Mouse (Mus musculus): ENCODE results near the gene Fbxo8.

DNA sequence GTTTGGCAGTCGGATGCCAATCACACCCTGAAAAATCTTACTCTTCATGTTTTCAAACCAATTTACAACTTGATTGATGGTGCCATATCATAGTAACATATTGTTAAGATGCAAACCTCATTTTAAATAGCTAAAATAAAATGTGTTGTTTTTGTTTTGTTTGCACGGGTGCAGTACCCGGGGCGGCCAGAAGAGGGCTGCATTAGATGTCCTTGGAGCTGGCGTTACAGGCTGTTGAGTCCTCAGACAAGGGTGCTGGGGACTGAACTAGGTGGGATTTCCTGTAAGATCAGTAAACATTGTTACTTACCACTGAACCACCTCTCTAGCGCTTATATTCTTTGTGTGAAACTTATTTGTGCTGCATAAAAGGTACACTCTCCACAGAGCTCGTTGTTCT, 65.4 kb downstream of the Fbxo8 start:
- TF ChIP-seq CTCF (IDR thresholded peaks at IDR 0.05; ENCODE audit: borderline replicate concordance, insufficient read depth, low read depth, low read length) (peak; percentile 58; the same call in 1 of the 2 replicates), POLR2A (IDR thresholded peaks at IDR 0.05; ENCODE audit: borderline replicate concordance, insufficient read depth, low read length) (no peak)

Measured in cerebellum, adult 2 months (tissue).